Mouse (Mus musculus) cerebellum, adult 9-11 months (tissue): ENCODE results near the gene Defb25.

ENCODE experiments used
- DNase-seq: peaks from one replicate; pipeline ENCODE4 v3.0.0; 2022

Defb25 gene

DNA sequence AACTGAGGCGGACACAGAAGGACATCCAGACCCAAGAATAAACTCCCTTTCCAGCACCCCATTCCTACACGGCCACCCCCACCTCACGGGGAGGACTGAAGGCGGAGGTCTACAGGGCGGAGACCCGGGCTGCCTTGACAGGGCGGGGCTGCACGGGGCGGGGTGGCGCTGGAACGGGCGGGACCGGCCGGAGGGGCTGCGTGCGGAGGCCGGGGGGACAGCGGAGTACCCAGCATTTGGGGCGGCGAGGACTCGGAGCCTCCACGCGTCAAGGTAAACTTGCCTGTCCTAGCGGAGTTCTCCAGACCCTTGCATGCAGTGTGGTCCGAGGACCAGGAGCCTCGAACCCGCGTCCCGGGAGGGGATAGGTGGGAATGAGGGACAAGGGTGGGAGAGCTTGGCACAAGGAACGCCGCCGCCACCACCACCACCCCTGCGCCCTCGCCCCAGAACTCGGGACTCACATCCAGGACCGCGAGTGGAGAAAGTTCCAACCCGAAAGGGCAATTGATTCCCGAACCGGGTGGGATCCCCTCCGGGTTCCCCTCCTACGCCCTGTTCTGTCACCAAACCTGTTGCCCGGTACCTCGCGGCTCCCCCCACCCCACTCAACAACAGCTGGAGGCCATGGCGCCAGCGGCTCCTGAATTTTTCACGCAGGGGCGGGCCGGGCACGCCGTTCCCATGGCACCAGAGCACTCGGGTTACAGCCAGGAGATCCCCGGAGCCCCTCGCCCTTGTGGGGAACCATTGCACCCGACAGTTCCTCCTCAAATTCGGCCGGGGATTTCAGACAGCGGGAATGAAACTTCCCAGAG, 4.1 kb upstream of the Defb25 start, which contains the start of gene Rem1:
Gene Rem1 (plus strand): TSS at position 178 of the 818 bp plus-strand sequence.
- no peak for DNase-seq

DNA sequence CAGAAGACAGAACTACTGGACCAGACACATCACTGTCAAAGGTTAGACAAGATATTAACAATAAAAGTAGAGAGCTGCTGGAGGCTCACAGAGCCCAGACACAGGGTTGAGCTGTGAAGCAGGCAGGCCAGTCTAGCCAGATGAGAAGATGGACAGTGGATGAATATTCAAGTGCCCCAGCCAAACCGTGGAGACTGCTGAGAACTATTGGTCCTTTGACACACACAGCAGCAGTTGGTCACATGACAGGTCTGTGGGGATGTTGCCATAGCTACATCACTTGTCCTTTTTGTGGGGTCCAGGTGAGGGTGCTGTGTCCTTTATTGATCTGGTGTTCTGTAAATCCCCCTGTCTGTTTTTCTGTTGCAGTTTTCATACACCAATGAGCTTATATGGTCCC, 2.4 kb upstream of the Defb25 start:
- no peak for DNase-seq

DNA sequence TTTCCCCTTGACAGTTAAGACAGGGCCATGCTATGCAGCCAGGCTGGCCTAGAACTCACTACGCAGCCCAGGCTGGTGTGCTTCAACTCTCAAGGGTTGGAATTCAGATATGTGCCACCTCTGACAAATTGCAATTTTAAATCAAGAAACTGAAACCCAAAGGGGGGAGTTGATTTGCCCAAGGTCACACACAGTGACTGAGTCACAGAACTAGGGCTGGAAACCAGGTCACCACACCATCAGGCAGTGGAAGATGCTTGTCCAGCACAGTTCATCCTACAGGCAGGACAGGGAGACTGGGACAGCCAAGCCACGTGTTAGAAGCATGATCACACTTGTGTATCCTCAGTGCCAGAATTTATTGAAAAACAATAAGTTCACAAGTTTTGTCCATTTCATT, 1.7 kb upstream of the Defb25 start:
- no peak for DNase-seq

DNA sequence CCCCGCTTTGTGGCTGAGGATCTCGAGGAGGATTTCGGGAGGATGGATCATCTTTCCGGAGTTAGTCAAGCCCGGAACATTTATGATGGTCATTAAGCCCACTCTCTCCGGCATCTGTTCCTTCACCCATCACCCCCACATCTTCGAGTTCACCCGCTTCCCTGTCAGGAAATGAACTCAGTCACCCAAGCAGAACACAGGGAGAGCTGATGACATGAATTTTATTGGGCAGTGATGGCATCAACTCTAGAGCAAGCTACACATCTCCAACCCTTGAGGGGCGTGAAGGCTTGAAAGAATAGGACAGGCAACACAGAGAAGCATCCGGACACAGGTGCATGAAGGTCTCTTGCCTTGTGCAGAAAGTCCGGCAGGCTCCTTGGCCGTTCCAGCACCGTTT, 702 bp downstream of the Defb25 start:
- no peak for DNase-seq

DNA sequence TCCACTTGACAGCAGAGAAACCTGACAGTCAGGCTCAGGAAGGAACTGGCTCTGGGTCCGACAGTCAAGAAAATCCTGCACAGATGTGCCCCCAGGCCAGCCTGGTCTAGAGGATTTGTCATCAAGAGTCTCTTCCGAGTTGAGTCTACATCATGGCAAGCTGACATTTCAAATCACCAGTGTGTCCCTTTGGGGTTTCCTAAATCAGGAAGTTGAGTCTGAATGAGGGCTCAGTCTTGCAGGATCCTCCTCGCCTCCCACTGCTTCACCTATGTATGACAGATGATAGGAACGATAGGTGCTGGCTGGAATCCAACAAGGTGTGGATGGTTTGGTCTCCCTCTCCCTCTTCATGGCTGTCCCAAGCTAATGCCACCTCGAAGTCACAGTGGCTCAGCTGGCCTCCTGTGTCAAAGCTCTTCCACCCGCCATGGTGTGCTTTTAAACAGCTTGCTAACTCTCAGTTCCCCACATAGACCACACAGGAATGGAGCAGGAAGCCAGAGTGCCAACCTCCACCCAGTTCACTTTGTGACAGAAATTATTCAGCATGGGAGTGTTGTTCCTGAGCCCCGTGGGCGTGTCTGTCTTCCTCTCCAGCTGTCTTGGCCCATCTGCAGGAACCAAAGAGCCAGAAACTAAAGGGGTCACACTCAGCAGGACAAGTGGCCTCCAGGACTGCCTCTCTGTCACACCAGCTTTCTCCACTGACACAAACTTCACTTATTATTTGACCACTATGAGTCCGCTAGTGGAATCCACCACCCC, 2.3 kb downstream of the Defb25 start:
- DNase-seq, result no peak

DNA sequence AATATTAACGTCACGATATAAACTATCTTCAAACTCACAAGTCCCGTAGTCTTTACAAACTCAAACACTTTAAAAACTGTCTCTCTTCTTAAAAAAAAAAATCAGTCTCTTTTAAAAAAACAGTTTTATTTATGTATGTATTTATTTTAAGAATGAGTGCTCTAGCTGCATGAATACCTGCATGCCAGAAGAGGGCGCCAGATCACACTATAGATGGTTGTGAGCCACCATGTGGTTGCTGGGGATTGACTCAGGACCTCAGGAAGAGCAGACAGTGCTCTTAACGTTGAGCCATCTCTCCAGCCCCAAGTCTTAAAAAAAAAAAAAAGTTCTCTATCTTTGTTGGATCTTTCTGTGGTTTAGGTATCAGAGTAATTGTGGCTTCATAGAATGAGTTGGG, 5.5 kb downstream of the Defb25 start:
- no peak for DNase-seq

DNA sequence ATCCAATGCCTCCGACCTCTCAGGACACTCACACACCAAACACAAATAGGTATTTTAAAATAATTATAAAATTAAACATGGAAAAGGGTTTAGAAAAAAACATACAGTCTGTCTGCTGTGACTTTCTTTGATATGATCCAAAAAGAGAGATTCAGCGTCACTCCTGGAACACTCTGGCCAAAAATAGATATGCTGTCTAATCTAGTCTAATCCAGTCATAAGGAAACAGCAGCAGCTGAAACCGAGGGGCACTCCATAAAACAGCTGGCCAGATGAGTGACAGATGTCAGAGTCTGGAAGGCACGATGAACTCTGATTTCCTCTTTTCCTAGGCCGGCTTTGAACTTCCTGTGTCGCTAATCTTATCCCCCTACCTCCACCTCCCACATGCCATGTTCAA, 6.4 kb downstream of the Defb25 start:
- no peak for DNase-seq

DNA sequence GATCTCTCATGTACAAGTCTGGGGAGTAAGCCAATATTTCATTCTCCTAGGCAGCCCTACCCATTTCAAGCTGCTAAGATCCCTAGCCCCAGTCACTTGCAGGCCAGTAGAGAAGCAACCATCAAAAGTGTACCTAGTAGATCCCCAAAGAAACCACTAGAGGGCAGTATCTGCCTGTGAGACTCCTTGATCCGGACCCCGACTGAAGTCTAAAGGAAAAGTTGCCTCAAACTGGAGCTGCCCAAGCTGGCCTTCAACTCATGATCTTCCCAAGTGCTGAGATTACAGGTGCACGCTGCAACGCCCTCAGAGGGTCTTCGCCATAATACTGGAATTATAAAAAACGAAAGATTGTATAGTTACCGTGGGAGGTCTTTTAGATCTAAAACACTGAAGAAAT, 7.3 kb downstream of the Defb25 start:
- DNase-seq, result peak; percentile 12

DNA sequence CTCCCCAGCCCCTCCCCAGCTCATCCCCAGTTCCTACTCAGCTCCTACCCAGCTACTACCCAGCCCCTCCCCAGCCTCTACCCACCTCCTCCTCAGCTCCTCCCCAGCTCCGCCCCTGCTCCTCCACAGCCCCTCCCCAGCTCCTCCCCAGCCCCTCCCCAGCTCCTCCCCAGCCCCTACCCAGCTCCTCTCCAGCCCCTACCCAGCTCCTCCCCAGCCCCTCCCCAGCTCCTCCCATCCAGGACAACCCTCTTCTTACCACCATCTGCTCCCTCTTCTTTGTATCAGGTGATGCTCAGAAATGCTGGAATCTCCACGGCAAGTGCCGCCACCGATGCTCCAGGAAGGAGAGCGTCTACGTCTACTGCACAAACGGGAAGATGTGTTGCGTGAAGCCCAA, 10.7 kb downstream of the Defb25 start:
- no peak for DNase-seq

DNA sequence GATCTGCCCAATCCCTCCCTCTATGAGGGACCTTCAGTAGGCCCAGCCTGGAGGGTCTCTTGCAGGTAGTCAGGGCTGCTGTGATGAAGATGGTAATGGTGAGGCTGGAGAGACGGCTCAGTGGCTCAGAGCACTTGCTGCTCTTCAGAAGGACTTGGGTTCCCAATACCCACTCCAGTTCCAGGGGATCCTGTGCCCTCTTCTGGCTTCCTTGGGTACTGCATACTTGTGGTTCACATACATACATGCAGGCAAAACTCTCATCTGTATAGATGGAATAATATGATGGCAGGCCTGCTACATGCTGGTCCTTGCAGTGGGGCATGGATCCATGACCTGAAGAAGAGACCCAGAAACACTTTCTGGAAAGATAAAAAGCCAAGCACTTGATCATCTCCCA, 14.1 kb downstream of the Defb25 start:
- no peak for DNase-seq

DNA sequence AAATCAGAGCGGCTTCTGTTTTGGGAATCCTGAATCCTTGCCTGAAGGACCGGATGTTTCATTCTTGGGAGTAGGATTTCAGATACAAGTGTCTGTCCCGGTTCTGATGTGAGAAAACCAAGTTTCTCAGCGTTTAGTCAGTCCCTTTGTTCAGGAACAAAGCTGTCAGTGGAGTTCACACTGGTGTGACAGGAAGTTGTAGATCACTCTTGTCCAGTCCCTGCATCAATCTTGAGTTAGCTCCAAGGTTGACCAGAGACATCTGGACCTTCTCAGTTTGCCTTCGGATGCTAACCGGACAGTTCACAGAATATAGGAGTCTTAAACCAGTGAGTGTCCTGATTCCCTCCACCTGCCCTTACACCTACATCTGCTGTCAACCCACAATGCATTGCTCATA, 15.1 kb downstream of the Defb25 start:
- DNase-seq, result no peak

DNA sequence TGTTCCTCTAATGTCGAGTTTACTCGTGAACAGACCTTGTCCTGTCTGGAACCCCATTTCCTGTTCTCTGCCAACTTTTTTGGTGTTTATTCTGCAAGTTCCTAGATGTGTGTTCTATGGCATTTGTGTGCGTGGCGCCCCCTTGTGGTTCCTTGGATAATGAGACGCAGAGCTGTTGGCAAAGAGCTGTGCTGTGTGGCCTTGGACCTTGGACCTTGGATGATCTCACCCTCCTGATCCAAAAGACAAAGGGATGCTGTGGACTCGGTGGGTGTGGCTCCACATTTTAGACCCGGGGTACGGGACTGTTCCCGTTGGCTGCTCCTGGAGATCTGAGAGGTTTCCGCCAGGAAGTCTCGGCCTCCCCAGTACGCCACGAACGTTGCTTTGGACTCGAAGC, 18.8 kb downstream of the Defb25 start, which contains the start of gene Defb36:
Gene Defb36 (plus strand): TSS at position 271 of the 400 bp plus-strand sequence.
- no peak for DNase-seq

DNA sequence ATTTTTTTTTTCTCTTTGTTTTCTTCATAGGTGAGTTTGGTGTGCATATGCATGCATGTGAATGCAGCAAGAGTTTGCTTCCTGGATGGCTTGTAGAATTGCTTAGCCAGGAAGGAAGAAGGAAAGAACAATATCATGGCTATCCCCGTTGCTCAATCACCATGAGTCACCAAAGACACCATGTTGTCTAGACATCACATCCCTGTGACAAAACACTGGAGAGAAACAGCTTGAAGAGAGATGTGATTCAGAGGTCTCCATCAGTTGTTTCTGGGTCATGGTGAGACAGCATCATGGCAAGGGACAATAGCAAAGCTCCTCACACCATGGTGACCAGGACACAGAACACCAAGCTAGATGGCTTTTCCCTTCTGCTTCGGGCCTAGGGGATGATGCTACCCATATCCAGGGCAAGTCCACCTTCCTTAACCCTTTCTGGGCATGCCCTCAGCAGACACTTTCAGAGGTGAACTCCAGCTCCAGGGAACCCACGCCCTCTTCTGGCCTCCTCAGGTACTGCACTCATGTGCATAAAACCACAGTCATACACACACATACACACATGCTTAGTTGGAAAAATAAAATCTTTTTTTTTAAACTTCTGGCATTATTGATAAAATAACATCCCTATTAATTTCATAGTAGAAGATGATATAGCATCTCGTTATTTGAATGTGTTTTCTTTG, 21.4 kb downstream of the Defb25 start:
- no peak for DNase-seq

DNA sequence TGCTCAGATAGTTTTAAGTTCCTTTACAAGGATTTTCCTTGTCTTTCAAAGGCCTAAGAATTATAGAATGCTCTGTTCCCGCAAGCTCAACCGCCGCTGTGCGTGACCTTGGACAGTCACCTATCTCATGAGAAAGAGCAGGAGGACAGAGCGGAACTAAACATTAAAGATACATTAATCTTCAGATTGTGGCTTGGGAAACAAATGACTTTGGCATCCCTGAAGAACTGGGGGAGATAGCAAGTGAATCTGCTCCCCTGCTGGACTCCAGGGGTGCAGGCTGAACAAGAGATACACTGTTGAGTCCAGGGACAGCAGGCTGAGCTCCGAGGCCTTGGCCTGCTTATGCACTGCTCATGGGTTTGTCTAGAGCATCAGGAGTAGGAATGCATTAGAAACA, 22.8 kb downstream of the Defb25 start:
- DNase-seq, result no peak

DNA sequence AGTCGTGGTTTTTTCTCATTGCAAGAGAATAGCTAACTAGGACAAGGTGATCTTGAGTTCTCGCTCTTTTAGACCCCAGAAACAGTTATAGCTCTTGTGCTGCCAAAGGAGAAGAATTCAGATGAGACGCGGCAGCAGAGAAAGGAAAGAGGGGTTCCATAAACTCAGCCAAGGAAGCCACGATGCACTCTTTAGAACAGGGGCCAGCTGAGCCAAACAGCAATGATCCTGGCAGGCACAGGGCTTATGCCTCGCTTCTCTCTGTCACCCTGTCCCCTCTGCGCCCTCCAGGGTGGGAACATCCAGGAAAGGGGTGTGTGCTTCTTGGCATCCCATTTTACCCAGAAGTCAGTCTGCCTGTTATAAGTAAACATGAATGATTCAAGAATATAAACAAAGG, 23.6 kb downstream of the Defb25 start, which contains the start of gene Defb45:
Gene Defb45 (minus strand): TSS at position 101 of the 400 bp plus-strand sequence.
- DNase-seq, result no peak

DNA sequence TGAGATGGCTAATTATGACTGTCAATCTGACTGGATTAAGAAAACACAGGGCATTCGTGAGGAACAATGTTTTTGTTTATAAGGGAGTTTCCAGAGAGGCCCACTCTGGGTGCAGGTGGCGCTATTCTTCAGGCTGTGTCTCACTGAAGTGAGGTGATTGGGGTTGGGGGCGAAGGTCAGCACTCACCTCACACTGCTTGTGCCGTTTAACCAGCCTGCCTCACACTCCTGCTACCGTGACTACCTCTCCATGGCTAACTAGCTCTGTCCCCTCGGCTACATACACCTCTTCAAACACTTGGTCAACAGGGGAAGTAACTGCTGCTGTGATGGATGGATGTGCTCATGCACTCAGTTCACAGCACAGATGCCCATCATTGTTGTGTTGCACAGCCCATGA, 33.8 kb downstream of the Defb25 start:
- no peak for DNase-seq

DNA sequence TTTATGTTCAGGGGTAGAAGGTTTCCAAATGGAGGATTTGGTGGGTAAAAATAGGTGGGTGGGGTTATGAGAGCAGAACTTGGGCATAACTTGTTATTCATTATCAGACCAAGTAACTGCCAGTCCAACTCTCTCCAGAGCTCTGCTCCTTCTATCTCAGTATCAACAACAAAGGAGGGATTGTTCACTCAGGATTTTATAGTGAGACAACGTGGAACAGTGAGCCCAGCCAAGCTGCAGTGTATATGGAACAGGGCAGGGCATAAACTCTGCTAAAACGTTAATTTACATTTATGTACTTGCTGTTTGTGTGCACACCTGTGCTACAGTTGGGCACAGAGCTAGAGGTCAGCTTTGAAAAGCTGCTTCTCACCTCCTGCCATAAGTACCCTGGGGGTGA, 34.4 kb downstream of the Defb25 start:
- DNase-seq, result no peak

DNA sequence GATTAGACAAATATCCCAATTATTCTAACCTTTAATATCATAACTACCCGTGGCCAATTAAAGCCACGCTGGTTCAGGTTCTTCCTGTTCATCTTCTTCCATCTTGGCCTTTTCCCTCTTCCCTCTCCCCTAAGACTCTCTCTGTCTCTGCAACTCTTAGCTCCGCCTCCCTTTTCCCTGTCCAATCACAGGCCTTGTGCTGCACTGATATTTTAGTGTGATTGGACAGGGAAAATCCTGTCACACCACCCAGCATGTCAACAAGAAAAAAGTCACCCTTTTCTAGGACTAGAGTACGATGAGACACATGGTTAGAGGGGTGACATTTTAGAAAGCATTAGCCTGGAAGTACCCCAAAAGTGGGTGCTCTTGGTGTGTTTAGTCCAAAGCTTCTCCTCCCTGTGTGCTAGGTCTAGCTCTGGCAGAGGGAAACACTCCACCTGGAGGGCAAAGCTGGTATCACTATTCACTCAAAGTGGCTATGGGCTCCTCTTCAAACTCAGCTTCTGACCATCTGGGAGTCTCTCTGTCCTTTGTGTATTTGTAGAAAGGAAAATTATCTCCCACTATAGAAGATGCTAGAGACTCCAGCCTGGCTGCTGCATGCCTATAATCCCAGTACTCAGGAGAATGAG, 35.8 kb downstream of the Defb25 start:
- no peak for DNase-seq

DNA sequence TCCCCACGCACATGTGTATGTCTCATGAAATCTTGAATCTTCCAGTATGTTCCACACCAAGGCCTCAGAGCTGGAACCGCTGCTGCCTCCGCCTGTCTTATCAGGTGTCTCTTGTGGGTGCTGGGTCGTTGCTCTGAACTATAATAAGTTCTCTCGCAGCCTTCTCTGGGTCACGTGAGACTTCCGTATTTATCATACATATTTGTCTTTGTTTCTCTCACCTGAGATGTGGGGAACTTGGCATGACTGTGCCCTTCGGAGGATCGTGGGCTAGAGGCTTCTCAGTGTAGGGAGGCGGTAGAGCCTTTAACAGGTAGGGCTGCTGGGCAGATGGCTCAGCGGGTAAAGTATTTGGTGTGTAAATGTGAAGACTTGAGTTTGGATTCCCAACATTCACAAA, 42.2 kb downstream of the Defb25 start:
- no peak for DNase-seq

DNA sequence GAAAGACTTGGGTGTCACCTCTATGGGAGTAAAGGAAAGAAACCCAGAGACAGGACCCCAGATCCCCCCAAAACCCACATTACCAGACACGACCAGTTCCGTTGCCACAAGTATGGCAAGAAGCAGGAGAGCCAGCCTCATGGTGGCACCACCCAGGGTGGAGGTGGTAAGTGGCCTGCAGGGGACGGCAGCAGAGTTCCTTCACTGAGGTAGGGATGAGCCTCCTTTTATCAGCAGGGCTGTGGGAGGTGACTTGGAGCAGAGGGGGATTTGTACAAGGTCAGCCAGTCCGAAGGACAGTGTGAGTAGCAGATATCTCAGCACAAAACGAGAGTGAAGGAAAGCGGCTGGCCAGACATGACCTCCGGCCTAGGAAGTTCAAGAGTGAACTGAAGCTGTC, 42.7 kb downstream of the Defb25 start, which contains the start of gene Defb19:
Gene Defb19 (minus strand): TSS at position 206 of the 400 bp plus-strand sequence.
- no peak for DNase-seq

DNA sequence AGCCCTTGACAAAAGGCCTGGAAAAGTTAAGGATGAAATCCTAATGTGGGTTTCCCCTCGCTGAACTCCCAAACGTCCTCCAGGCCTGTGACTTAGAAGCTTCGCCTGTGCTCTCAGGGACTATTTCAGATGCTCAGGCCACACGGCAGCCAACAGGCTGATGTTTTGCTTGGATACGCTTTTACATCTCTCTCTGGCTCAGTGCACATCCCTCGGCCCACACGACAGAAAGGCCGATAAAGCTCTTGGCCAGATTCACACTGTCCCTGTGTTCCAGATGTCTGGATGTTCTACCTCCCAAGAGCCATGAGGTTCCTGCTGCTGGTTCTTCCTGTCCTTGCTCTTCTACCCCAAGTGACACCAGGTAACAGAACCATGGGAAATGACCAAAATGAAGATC, 49.4 kb downstream of the Defb25 start:
- no peak for DNase-seq
